Mouse (Mus musculus): ENCODE data around the gene Ccdc159. TPM values are rescaled to one million over a fixed set of nuclear protein-coding genes. Genes with fewer than 3 reads are reported as not detected.

Ccdc159 gene
- total RNA-seq, 2 experiments from 2014 or later: 0.38 to 0.51 TPM

DNA sequence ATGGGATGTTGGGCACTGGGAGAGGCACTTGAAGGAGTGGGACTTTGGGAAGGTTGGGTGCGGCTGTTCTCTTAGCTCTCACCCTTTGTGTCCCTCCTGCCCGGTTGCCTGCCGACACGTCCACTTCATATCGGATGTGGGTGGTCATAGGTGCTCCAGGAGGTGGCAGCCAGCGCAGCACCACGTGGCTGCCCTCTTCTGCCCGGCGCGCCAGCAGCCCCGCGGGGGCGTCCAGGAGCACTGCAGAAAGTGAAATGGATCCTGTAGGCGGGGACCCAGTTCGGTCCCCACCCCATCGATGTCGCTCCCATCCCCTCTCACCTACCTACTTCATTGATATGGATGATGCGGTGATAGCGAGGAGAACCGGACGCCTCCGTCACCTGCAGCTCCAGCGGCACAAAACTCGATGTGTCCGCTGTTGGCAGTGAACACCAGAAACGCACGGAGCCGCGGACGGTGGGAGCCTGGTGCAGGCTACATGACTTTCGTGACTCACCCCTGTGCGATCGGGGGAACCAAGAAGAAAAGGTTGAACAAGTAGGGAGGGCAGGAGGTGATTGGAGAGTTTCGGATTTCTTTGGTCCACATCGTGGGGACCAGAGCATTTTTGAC, 34.2 kb downstream of the Ccdc159 start:
- DNase-seq: no peak

GRCm38 (mm10) chr9:21962010-21962409, 34.7 kb downstream of the Ccdc159 start:
- DNase-seq: no peak

GRCm38 (mm10) chr9:21962416-21963059, 35.3 kb downstream of the Ccdc159 start:
- DNase-seq: peak; percentile 55

DNA sequence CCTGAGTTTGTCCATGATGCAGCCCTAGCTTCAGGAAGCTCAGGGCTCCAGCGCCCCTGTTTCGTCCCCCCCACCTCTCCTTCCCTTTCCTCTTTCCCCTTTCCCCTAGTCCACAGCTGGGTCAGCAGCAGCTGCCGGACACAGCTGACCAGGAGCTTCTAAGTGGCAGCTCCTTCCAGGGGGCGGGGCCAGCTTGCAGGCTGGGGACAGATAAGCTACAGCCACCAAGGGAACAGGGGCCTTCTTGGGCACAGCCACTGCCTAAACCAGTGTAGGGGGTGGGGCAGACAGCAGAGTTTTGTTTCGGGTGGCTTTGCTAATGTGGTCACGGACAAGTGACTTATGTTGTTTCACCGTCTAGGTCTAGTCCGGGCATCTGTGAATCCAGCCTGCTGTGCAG, 36.1 kb downstream of the Ccdc159 start, which contains the start of gene Epor:
Epor (minus strand) TSS at position 90 of the 400 bp plus-strand sequence.
- peak; percentile 45 for DNase-seq

DNA sequence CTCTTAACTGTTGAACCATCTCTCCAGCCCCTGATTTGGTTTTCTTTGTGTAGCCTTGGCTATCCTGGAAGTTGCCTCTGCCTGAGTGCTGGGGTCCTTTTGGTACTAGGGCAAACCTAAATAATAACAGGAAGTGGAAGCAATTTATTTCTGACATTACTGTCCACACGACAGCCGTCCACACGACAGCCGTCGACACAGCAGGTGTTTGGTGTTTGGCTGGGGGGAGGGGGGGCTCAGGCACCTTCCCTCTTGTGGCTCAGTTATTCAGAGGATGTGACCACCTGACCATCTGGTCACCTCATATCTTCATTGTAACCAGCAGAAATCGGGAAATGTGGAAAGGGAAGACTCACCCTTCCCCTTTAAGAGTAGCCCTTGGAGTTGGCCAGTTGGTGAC, 41.6 kb downstream of the Ccdc159 start:
- DNase-seq: no peak

- DNase-seq: no peak
These were observed 42.0 kb downstream of the Ccdc159 start for GRCm38 (mm10) chr9:21969304-21969703.

- DNase-seq: no peak
These were observed 49.4 kb downstream of the Ccdc159 start for GRCm38 (mm10) chr9:21976626-21977175.

- DNase-seq: no peak
These were observed 50.1 kb downstream of the Ccdc159 start for GRCm38 (mm10) chr9:21977331-21977730.

DNA sequence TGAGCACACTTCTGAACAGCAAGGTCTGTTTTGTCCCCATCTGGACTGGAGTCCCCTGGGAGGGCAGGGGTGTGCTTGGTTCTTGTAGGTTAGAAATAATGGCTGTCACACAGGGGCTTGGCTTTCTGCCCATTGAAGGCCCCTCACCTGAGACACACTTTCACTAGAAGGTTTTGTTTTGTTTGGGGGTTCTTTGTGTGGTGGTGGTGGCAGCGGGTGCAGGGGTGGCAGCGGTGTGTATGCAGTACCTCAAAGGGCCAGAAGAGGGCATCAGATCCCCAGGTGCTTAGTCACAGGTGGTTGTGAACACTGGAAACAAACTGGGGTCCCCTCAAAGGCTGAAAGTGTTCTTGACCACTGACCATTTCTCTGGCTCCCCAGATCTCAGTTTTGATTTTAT, 50.7 kb downstream of the Ccdc159 start:
- no peak for DNase-seq

GRCm38 (mm10) chr9:21978398-21979128, 51.3 kb downstream of the Ccdc159 start:
- no peak for DNase-seq

- no peak for DNase-seq
These were observed 56.6 kb downstream of the Ccdc159 start for GRCm38 (mm10) chr9:21983911-21984310.

Other genes starting within 250 kb of the Ccdc159 start
- 1 to 10 TPM; 4.1 to 5.3 TPM for gene Ldlr, start 204.0 kb upstream of the Ccdc159 start, total RNA-seq (2021)
- 1 to 10 TPM in 1 of 2 experiments, under 1 TPM in 1; 0.77 to 2.2 TPM for gene Spc24, start 167.2 kb upstream of the Ccdc159 start, total RNA-seq (2021)
- gene Kank2, start 128.7 kb upstream of the Ccdc159 start, total RNA-seq (2021): 10 to 100 TPM; 14.3 to 17.5 TPM
- under 1 TPM in 1 of 2 experiments, not detected in 1; 0.43 TPM for gene Angptl8, start 92.0 kb upstream of the Ccdc159 start, total RNA-seq (2021)
- 10 to 100 TPM; 10.7 to 14.7 TPM for gene Dock6, start 74.8 kb upstream of the Ccdc159 start, total RNA-seq (2021)
- gene Rab3d, start 9.3 kb upstream of the Ccdc159 start, total RNA-seq (2021): 1 to 10 TPM; 3.4 to 6.0 TPM
- gene Tmem205, start 85 bp downstream of the Ccdc159 start, total RNA-seq (2021): 10 to 100 TPM in 1 of 2 experiments, 1 to 10 TPM in 1; 8.6 to 14.6 TPM
- gene Plppr2, start 9.6 kb downstream of the Ccdc159 start, total RNA-seq (2021): under 1 TPM; 0.56 to 0.83 TPM
- 1 to 10 TPM; 1.6 to 2.7 TPM for gene Swsap1, start 28.3 kb downstream of the Ccdc159 start, total RNA-seq (2021)
- gene Epor, start 36.0 kb downstream of the Ccdc159 start, total RNA-seq (2021): under 1 TPM; 0.20 to 0.59 TPM
- gene Rgl3, start 62.0 kb downstream of the Ccdc159 start, total RNA-seq (2021): under 1 TPM; 0.33 to 0.83 TPM
- not detected for gene Ccdc151, start 75.2 kb downstream of the Ccdc159 start, total RNA-seq (2021)
- gene Prkcsh, start 75.3 kb downstream of the Ccdc159 start, total RNA-seq (2021): 10 to 100 TPM; 24.1 to 35.3 TPM
- gene Elavl3, start 124.6 kb downstream of the Ccdc159 start, total RNA-seq (2021): under 1 TPM in 1 of 2 experiments, not detected in 1; 0.11 TPM
- gene Gm49318, start 143.8 kb downstream of the Ccdc159 start, total RNA-seq (2021): not detected
- gene Zfp653, start 143.9 kb downstream of the Ccdc159 start, total RNA-seq (2021): 1 to 10 TPM; 2.5 to 2.6 TPM
- gene Ecsit, start 158.0 kb downstream of the Ccdc159 start, total RNA-seq (2021): 10 to 100 TPM; 79.5 to 83.6 TPM
- gene Cnn1, start 171.7 kb downstream of the Ccdc159 start, total RNA-seq (2021): 1 to 10 TPM; 4.2 to 8.1 TPM
- gene Elof1, start 189.7 kb downstream of the Ccdc159 start, total RNA-seq (2021): 10 to 100 TPM; 36.5 to 38.9 TPM
- 1 to 10 TPM in 1 of 2 experiments, under 1 TPM in 1; 0.77 to 8.8 TPM for gene Acp5, start 208.2 kb downstream of the Ccdc159 start, total RNA-seq (2021)
- 10 to 100 TPM; 30.9 to 31.9 TPM for gene Pigyl, start 229.4 kb downstream of the Ccdc159 start, total RNA-seq (2021)